Mouse (Mus musculus) urinary bladder, postnatal 25 days (tissue): ENCODE data around the gene Aen.

Experiments
- DNase-seq: peaks from one replicate; pipeline ENCODE4 v3.0.0; 2022; ENCODE audit warnings: low spot score

Aen gene

DNA sequence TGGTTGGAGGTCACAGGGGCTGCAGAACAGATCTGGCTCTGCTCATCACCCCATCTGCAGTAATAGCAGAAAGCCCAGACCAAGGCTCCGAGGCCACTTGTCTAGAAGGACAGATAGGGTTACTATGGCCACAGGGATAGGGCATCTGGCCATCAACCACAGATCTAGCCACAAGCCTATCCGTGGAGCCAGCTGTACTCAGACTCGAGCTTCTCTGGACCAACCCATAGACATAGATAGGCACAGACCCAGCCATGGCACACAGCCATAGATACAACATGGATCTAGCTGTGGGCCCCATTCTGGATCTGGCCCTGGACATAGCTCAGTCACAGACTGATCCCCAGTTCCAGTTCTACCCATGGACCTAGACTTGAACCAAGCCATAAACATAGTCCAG, 45.3 kb downstream of the Aen start:
- DNase-seq = no peak

DNA sequence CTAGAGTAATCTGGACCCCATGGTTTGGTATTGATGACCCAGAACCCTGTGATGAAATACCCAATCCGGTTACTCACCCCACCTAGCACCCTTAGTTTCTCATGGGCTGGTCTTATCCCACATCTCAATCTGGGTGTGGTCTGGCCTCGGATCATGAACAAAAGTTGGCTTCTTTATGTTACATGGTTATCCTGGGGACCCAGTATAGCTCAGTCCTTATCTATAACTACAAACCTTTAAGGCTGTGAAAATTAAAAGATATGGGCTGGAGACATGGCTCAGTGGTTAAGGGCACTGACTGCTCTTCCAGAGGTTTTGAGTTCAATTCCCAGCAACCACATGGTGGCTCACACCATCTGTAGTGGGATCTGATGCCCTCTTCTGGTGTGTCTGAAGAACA, 46.9 kb downstream of the Aen start:
- DNase-seq = no peak

DNA sequence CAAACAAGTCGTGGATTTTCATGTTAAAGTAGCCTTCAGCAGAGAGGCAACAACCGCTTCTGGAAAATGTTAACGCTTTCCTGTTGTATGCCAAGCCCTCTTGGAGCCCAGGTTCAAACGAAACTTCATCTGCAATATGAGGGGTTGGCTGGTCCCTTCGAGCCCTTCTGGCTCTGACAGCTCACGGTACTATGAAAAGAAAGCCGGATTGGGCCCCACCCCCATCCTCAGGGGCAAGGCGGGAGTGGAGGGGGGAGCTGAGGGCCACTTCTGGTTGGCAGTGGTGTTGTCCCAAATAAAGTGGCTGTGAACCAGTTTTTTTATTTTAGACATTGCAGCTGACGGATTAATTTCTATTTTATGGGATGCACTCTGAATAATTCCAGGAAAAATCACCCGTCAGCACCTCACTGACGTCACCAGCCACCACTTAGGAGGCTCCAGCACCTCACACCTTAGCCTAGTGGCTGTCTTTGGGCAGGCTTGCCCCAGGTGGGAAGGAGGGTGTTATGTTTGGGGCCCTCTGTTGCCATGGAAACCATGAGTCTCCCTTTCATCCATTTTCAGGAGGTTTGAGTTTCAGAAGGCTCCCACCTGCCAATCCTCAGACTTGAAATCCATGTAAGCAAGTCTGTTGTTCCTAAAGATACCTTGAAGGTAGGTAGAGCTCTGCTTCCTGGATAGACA, 58.4 kb downstream of the Aen start:
- DNase-seq = no peak

- DNase-seq = no peak
Observed at GRCm38 (mm10) chr7:78954619-78955018, 59.0 kb downstream of the Aen start.

DNA sequence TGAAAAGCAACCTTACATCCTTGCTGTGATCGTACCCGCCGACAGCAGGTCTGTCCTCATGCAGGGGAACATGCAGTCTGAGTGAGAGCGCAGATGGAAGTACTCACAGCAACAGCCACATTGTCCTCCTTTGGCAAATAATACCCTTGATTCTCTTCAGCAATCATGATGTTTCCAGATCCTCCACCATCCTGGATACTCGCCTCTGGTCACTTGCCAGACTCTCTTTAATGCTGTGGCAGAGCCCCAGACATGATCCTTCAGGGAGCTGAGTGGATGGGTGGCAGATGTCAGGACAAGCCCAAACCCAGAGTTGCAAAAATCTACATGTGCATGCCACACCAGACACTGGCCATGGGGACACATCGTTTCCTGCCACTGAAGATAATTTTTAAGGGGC, 59.4 kb downstream of the Aen start:
- DNase-seq = no peak

DNA sequence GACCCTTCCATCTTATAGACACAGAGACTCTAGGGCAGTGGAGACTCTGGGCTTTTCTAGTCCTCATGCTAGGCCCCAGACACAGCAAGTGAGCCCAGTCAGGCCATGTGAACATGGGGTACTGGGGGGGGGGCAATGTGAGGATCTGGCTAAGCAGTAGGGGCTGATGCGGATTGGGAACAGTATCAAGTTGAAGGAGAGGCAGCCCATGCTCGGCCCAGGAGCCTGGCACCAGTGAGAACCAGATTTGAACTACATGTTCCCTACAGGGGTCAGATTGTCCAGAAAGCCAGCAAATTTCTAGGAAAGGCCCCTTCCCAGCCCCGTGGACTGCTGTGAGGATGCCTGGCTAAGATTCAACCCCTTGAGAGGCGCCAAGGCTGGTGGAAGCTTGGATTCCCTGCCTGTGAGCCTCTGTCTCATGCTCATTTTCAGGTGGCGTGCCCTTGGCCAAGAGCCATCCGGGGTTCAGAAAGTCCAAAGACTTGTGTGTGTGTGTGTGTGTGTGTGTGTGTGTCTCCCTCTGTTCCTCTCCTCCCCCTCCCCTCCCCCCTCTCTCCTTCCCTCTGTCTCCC, 62.9 kb downstream of the Aen start:
- DNase-seq = no peak
